Mouse (Mus musculus) liver, embryonic 14.5 days (tissue): ENCODE measurements around the gene Apoc4. TPM values are rescaled to one million over a fixed set of nuclear protein-coding genes. Genes with fewer than 3 reads are reported as not detected.
A peak's percentile ranks its signal among the peaks of the same experiment; 100 is the strongest.

Experiments used
- ATAC-seq: fragments of 200-750 bp; cut with Nextera tagmentation; 2 replicates; pipeline ENCODE4 v1.8.0; 2017; ENCODE audit warnings: moderate number of reproducible peaks, mild to moderate bottlenecking, moderate library complexity; ENCODE audit not compliant: insufficient read depth
- DNase-seq, 3 experiments: peaks; one replicate each; pipeline ENCODE4 v3.0.0-alpha.2; 2012 to 2013; ENCODE audit warnings: low read depth in 3 of 3, low spot score in 3 of 3
- H3K27ac ChIP-seq: fragments of 300-500 bp; sonication (generic); 2 replicates; pipeline ENCODE4 v1.5.1; 2014; ENCODE audit warnings: moderate library complexity, mild to moderate bottlenecking, control low read depth, inconsistent platforms
- H3K27me3 ChIP-seq: fragments of 300-500 bp; sonication (generic); 2 replicates; pipeline ENCODE4 v1.6.1; 2014; ENCODE audit warnings: mild to moderate bottlenecking, low read length, moderate library complexity; ENCODE audit not compliant: control insufficient read depth, insufficient read depth
- H3K36me3 ChIP-seq: fragments of 300-500 bp; sonication (generic); replicated peaks from 2 replicates; pipeline ENCODE4 v1.6.1; 2014; ENCODE audit warnings: low read depth; ENCODE audit not compliant: control insufficient read depth, insufficient read depth
- H3K4me1 ChIP-seq, 2 experiments: fragments of 200-500 bp in 1 of 2; fragments of 300-500 bp in 1 of 2; sonication (generic) in 1 of 2; replicated peaks; 2 replicates each; pipeline ENCODE4 v1.6.1; 2012 to 2014; ENCODE audit warnings: antibody characterized with exemption in 1 of 2, inconsistent platforms in 1 of 2, low read length in 1 of 2; ENCODE audit not compliant: control insufficient read depth in 2 of 2, insufficient read depth in 2 of 2
- H3K4me2 ChIP-seq: fragments of 300-500 bp; sonication (generic); 2 replicates; pipeline ENCODE4 v1.6.1; 2014; ENCODE audit warnings: low read depth, mild to moderate bottlenecking, control low read depth, moderate library complexity
- H3K4me3 ChIP-seq, 2 experiments: fragments of 200-500 bp in 1 of 2; fragments of 300-500 bp in 1 of 2; sonication (generic) in 1 of 2; 2 replicates each; pipeline ENCODE4 v1.5.1; 2012 to 2014; ENCODE audit warnings: low read depth in 2 of 2, low read length in 2 of 2, mild to moderate bottlenecking in 2 of 2, control low read depth in 1 of 2, inconsistent platforms in 1 of 2, moderate library complexity in 1 of 2; ENCODE audit not compliant: insufficient read depth in 1 of 2
- H3K9ac ChIP-seq: fragments of 300-500 bp; sonication (generic); replicated peaks from 2 replicates; pipeline ENCODE4 v1.6.1; 2014; ENCODE audit warnings: mild to moderate bottlenecking, control low read depth, moderate library complexity
- H3K9me3 ChIP-seq: fragments of 300-500 bp; sonication (generic); 2 replicates; pipeline ENCODE4 v1.6.1; 2016; ENCODE audit warnings: low read length, mixed read lengths; ENCODE audit not compliant: control insufficient read depth
- CTCF ChIP-seq: IDR thresholded peaks from 2 replicates; pipeline ENCODE4 v1.5.1; 2016; ENCODE audit warnings: antibody characterized with exemption, low read depth, control low read depth
- EP300 ChIP-seq: IDR thresholded peaks from 2 replicates; pipeline ENCODE4 v1.6.1; 2016; ENCODE audit warnings: antibody characterized with exemption, low read depth
- WGBS: fragments of 180-500 bp; shearing (Covaris S2); extraction: QIAGEN DNeasy Blood & Tissue Kit; methylation state at CpG from one replicate; pipeline ENCODE4 v1.1.7; 2014; ENCODE audit not compliant: insufficient replicate concordance; 5-methylcytosine and 5-hydroxymethylcytosine counted together
- polyA plus RNA-seq, 2 experiments: library from polyadenylated mRNA; depleted of rRNA in 1 of 2; stranded (reverse) in 1 of 2; unstranded in 1 of 2; fragments of >200 nt; fragmentation: Nextera tagmentation in 1 of 2; extraction: Ambion mirVana in 1 of 2; gene quantifications; 2 replicates each; pipeline versions ENCODE4 v1.2.1 to v1.2.3; 2012 to 2014

The Apoc4 gene
- polyA plus RNA-seq, 2 experiments = 90.9 to 200 TPM

DNA sequence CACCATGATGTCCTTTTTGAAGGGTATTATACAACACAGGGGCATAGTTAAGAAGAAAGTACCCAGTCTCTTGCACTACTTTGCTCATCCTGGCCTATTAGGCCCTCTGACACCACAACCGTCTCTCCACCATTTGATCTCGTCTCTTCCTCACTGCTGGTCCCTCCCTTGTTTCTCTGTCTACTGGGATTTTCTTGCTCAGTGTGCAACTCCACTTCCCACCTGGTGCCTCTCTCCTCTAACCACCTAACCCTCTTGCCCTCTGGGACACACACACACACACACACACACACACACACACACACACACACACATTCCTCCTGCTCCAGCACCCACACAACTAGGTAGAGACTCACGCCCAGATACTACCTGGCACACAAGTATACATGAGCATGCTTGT lies 2.4 kb downstream of the Apoc4 start:
- Histone ChIP-seq H3K4me3 (no peak overlapping the region), H3K4me1 (peaks cover 0 to 25% of the 10 kb centered on the region in 2 experiments; a peak in 2 of 4 replicates), H3K4me2 (no peak overlapping the region), H3K9me3 (no peaks in the 10 kb centered on the region), H3K27ac (no peak overlapping the region), H3K36me3 (no peaks in the 10 kb centered on the region), H3K27me3 (no peaks in the 10 kb centered on the region), H3K9ac (no peak overlapping the region)
- WGBS = 75% methylated on average over 3 of the region's 3 CpGs
- no peak for TF ChIP-seq CTCF
- no peak for TF ChIP-seq EP300
- DNase-seq (no peak), ATAC-seq (no peak)

DNA sequence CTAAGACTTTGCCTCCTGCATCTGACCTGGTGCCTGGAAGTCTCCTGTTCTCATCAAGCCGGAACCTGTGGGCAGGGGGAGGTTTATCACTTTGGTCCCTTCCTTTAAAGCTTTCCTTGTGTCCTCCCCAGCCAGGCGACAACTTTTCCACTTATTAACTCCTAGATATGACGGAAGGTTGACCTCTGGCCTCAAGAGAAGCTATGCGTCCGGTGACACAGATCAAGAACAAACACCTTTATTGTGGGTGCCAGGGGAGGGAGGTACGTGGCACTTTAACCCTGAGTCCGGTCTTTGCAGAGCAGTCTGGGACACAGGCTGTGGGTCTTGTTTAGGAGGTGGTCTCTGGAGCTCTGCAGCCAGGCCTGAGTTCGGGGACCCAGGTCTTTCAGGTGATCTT lies 3.4 kb downstream of the Apoc4 start, which contains the start of gene Apoc2:
Gene Apoc2 (minus strand): TSS at position 70 of the 400 bp plus-strand sequence.
- H3K36me3 ChIP-seq = no peaks in the 10 kb centered on the region
- TF ChIP-seq CTCF (no peak), EP300 (no peak)
- no peaks in the 10 kb centered on the region for H3K9me3 ChIP-seq
- no peak within 1 kb of the TSS for H3K27ac ChIP-seq
- H3K4me2 ChIP-seq = 0 out of 2 replicates have a peak within 1 kb of the TSS, but pooled peaks have one; percentile 11
- WGBS = 66% methylated on average over 8 of the region's 8 CpGs
- no peak for ATAC-seq
- H3K9ac ChIP-seq = no peak within 1 kb of the TSS
- no peak for DNase-seq
- H3K27me3 ChIP-seq = no peaks in the 10 kb centered on the region
- peaks cover 0 to 17% of the 10 kb centered on the region in 2 experiments; a peak in 2 of 4 replicates for H3K4me1 ChIP-seq
- no peak within 1 kb of the TSS for H3K4me3 ChIP-seq

DNA sequence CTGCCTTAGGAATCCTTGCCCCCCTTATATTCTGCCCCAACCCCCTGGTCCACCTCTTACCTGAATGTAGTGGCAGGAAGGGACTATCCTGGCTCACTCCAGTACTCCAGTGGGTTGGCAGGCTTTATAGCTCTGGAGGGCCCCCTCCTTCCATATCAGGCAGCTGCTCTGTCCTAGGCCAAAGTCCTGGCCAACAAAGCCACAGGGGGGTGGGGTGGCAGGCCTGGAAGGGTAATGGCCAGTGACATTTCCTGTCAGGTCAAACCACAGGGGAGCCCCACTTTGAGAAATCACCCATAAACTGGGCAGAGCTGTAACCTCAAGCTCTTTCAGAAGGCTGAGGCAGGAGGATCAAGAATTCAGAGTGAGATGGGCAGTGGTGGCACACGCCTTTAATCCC lies 4.6 kb downstream of the Apoc4 start:
- WGBS = 67% methylated on average over 1 of the region's 1 CpGs
- H3K36me3 ChIP-seq = no peaks in the 10 kb centered on the region
- no peaks in the 10 kb centered on the region for H3K27me3 ChIP-seq
- no peak for TF ChIP-seq EP300
- TF ChIP-seq CTCF = no peak
- no peak overlapping the region for H3K9ac ChIP-seq
- no peaks in the 10 kb centered on the region for H3K9me3 ChIP-seq
- H3K4me2 ChIP-seq = 0 out of 2 replicates have a peak overlapping the region, but pooled peaks have one; percentile 26
- no peak for DNase-seq
- ATAC-seq = peak; percentile 52
- H3K4me1 ChIP-seq = peaks cover 0 to 10% of the 10 kb centered on the region in 2 experiments; a peak in 2 of 4 replicates
- H3K27ac ChIP-seq = no peak overlapping the region
- H3K4me3 ChIP-seq = peak overlapping the region in 1 of 2 experiments; percentile 27; a peak in 1 of 4 replicates

DNA sequence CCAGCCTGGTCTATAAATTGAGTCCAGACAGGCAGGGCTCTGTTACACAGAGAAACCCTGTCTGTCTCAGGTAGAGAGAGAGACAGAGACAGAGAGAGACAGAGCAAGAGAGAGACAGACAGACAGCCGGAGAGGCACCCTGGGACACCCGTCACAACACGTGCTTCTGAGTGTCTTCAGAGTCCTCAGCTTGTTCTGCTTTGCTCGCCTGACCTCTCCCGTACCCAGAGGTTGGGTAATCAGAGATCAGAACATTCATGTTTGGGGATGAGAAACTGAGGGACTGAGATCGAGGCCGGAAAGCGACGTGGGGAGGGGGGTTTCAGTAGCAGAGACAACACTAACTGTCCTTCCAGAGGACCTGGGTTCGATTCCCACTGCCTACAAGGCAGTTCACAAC lies 5.5 kb downstream of the Apoc4 start:
- Histone ChIP-seq H3K36me3 (no peaks in the 10 kb centered on the region), H3K27me3 (no peaks in the 10 kb centered on the region), H3K4me1 (peaks cover 0 to 7% of the 10 kb centered on the region in 2 experiments; a peak in 1 of 4 replicates), H3K4me2 (peak overlapping the region; percentile 26; the same call in 1 of the 2 replicates), H3K4me3 (peak overlapping the region; percentile 27 to 39), H3K9ac (peak overlapping the region; percentile 2; the same call in 1 of the 2 replicates), H3K9me3 (no peaks in the 10 kb centered on the region), H3K27ac (no peak overlapping the region)
- no peak for TF ChIP-seq EP300
- no peak for TF ChIP-seq CTCF
- DNase-seq = no peak
- whole genome bisulfite sequencing = 56% methylated on average over 10 of the region's 10 CpGs
- no peak for ATAC-seq

DNA sequence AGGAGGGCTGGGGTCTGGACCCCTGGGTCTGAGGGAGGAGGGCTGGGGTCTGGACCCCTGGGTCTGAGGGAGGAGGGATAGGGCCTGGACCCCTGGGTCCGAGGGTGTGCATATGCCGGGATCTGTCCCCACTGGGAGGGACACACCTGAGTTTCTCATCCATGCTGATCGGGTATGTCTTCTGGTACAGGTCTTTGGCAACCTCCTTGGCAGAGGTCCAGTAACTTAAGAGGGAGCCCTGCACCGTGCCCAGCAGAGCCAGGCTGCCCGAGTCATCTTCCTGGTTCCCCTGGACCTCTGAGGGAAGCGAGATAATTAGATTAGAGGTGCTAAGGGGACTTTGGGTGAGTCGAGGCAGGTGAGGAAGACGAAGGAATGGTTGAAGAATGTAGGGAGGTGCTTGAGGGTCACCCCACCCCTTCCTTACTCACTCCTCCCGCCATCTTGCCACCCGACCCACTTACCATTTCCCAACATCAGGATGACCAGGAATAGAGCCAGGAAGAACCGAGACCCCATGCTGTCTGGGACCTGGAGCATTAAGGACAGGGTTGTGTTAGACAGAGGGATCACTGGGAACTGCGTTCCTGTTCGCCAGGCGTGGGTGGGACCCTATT lies 8.1 kb downstream of the Apoc4 start:
- Histone ChIP-seq H3K36me3 (no peaks in the 10 kb centered on the region), H3K27ac (no peak overlapping the region), H3K9ac (no peak overlapping the region), H3K4me3 (no peak overlapping the region), H3K9me3 (no peaks in the 10 kb centered on the region), H3K27me3 (no peaks in the 10 kb centered on the region), H3K4me2 (no peak overlapping the region), H3K4me1 (peaks cover 0 to 11% of the 10 kb centered on the region in 2 experiments; a peak in 2 of 4 replicates)
- ATAC-seq = no peak
- no peak for DNase-seq
- WGBS = 57% methylated on average over 14 of the region's 14 CpGs
- no peak for TF ChIP-seq CTCF
- TF ChIP-seq EP300 = no peak
